Mouse (Mus musculus) liver, embryonic 15.5 days (tissue): ENCODE results near the gene Prc1. TPM values are rescaled to one million over a fixed set of nuclear protein-coding genes. Genes with fewer than 3 reads are reported as not detected.

Source experiments
- ATAC-seq: fragments of 200-750 bp; cut with Nextera tagmentation; 2 replicates; pipeline ENCODE4 v1.8.0; 2017; ENCODE audit warnings: moderate number of reproducible peaks, mild to moderate bottlenecking, moderate library complexity; ENCODE audit not compliant: insufficient read depth
- H3K27ac ChIP-seq: fragments of 300-500 bp; sonication (generic); replicated peaks from 2 replicates; pipeline ENCODE4 v1.5.1; 2015; ENCODE audit warnings: mild to moderate bottlenecking, inconsistent platforms
- H3K27me3 ChIP-seq: fragments of 300-500 bp; sonication (generic); 2 replicates; pipeline ENCODE4 v1.6.1; 2015; ENCODE audit warnings: mild to moderate bottlenecking, inconsistent platforms
- H3K36me3 ChIP-seq: fragments of 300-500 bp; sonication (generic); replicated peaks from 2 replicates; pipeline ENCODE4 v1.6.1; 2015; ENCODE audit warnings: moderate library complexity, mild to moderate bottlenecking, inconsistent platforms
- H3K4me1 ChIP-seq: fragments of 300-500 bp; sonication (generic); replicated peaks from 2 replicates; pipeline ENCODE4 v1.6.1; 2015; ENCODE audit warnings: inconsistent platforms
- H3K4me2 ChIP-seq: fragments of 300-500 bp; sonication (generic); 2 replicates; pipeline ENCODE4 v1.6.1; 2015; ENCODE audit warnings: moderate library complexity, mild to moderate bottlenecking, inconsistent platforms
- H3K4me3 ChIP-seq: fragments of 300-500 bp; sonication (generic); replicated peaks from 2 replicates; pipeline ENCODE4 v1.5.1; 2015; ENCODE audit warnings: mild to moderate bottlenecking, inconsistent platforms
- H3K9ac ChIP-seq: fragments of 300-500 bp; sonication (generic); 2 replicates; pipeline ENCODE4 v1.6.1; 2015; ENCODE audit warnings: moderate library complexity, mild to moderate bottlenecking, inconsistent platforms
- H3K9me3 ChIP-seq: fragments of 300-500 bp; sonication (generic); replicated peaks from 2 replicates; pipeline ENCODE4 v1.6.1; 2016; ENCODE audit warnings: inconsistent platforms
- WGBS: fragments of 180-500 bp; shearing (Covaris S2); methylation state at CpG from one replicate; pipeline ENCODE4 v1.1.7; 2015; ENCODE audit warnings: mixed read lengths; ENCODE audit not compliant: insufficient replicate concordance; 5-methylcytosine and 5-hydroxymethylcytosine counted together
- polyA plus RNA-seq: library from polyadenylated mRNA; unstranded; fragments of >200 nt; fragmentation: Nextera tagmentation; extraction: Ambion mirVana; gene quantifications from 2 replicates; pipeline ENCODE4 v1.2.1, GENCODE M21; 2015

Gene Prc1
- polyA plus RNA-seq, 1 experiment from 2014 or later, result 126 TPM

DNA sequence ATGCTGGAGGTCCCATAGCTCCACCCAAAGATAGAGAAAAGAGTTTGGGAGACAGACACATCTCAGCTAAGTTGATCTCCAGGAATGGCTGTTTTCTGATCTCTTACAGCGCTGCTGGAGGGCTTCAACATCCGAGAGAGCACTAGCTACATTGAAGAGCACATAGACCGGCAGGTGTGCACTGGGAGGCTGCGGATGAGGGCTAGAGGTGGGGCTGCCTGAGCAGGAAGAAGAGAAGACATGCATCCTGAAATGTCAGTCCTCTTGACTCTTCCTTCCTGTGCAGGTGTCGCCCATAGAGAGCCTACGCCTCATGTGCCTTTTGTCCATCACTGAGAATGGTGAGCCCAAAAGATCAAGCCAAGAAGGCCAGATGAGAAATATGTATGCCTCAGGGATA, 8.5 kb upstream of the Prc1 start:
- no peak for ATAC-seq
- Histone ChIP-seq H3K4me1 (peaks cover 22% of the 10 kb centered on the region), H3K4me3 (no peak overlapping the region), H3K9me3 (no peaks in the 10 kb centered on the region), H3K9ac (no peak overlapping the region), H3K27me3 (no peaks in the 10 kb centered on the region), H3K27ac (0 out of 2 replicates have a peak overlapping the region, but pooled peaks have one; percentile 14), H3K4me2 (no peak overlapping the region), H3K36me3 (peaks cover 70% of the 10 kb centered on the region)
- WGBS, result 88% methylated on average over 6 of the region's 6 CpGs

DNA sequence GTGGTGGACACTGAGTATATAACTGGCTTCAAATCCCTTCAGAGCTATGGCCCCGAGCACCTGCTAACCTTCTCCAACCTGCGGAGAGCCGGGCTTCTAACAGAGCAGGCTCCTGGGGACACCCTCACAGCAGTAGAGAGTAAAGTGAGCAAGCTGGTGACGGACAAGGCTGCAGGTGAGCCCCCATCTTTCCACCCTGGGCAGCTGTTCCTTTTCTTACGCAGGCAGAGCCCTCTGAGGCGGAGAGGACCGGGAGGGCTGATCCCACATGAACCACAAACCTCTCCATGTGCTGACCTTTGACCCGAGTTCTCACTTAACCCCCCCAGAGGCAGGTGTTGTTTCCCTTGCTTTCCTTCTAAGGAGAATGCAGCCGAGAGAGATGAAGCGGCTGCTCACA, 6.5 kb upstream of the Prc1 start:
- H3K4me2 ChIP-seq, result no peak overlapping the region
- WGBS, result 72% methylated on average over 10 of the region's 10 CpGs
- ATAC-seq, result no peak
- no peak overlapping the region for H3K4me3 ChIP-seq
- H3K9ac ChIP-seq, result no peak overlapping the region
- no peak overlapping the region for H3K27ac ChIP-seq
- no peaks in the 10 kb centered on the region for H3K9me3 ChIP-seq
- peaks cover 31% of the 10 kb centered on the region for H3K4me1 ChIP-seq
- no peaks in the 10 kb centered on the region for H3K27me3 ChIP-seq
- peaks cover 61% of the 10 kb centered on the region for H3K36me3 ChIP-seq

DNA sequence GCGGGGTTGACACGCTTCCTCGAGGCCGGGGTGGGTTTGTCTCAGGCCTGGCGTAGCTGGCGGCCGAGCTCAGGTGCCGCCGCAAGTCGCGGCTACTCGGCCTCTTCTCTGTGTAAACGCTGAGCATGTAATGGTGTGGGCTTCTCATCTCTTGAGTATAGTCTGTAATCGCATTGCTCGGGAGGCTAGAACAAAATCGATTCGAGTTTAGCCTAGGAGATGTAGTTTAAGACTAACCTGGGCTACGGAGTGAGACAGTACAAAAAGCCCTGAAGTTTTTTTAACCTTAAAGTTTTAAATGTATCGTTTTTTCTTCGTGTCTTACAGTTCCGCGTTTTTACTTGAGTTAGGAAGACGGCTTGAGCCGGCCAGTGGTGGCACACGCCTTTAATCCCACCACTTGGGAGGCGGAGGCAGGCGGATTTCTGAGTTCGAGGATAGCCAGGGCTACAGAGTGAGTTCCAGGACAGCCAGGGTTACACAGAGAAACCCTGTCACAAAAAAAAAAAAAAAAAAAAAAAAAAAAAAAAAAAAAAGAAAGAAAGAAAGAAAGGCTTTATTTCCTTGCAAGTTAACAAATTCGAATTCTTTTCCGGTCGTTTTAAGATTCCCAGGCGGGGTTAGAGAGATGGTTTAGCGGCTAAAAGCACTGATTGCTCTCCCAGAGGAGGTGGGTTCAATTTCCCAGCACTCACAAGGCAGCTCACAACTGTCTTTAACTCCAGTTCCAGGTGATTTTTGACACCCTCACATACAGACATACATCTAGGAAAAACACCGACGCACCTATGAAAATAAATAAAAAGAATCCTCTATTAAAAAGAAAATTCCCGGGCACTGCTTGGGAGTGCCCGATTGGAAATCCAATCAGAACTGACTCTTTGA, 756 bp downstream of the Prc1 start:
- ATAC-seq, result peak; percentile 54
- H3K9me3 ChIP-seq, result no peaks in the 10 kb centered on the region
- peaks cover 48% of the 10 kb centered on the region for H3K36me3 ChIP-seq
- peak overlapping the region; percentile 97 for H3K9ac ChIP-seq
- WGBS, result 7% methylated on average over 37 of the region's 37 CpGs
- H3K27me3 ChIP-seq, result no peaks in the 10 kb centered on the region
- H3K27ac ChIP-seq, result peak overlapping the region; percentile 95
- H3K4me3 ChIP-seq, result peak overlapping the region; percentile 83
- H3K4me2 ChIP-seq, result peak overlapping the region; percentile 68
- peaks cover 61% of the 10 kb centered on the region for H3K4me1 ChIP-seq

DNA sequence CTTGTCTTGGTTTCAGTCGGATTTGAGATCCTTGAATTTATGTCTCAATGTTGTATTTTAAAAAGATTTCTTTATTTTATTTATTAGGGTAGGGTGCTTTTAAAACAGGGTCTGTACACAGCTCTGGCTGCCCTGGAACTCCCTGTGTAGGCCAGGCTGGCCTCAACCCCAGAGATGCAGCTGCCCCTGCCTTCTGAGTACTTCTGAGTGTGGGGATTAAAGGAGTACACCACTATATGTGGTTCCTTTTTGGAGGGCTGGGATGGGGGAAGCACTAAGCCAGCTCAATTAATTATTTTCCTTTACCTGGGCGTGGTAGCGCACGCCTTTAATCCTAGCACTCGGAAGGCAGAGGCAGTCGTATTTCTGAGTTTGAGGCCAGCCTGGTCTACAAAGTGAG, 2.2 kb downstream of the Prc1 start:
- H3K4me2 ChIP-seq, result peak overlapping the region; percentile 68
- peak overlapping the region; percentile 83 for H3K4me3 ChIP-seq
- peak overlapping the region; percentile 97 for H3K9ac ChIP-seq
- peaks cover 61% of the 10 kb centered on the region for H3K4me1 ChIP-seq
- H3K36me3 ChIP-seq, result peaks cover 57% of the 10 kb centered on the region
- no peaks in the 10 kb centered on the region for H3K9me3 ChIP-seq
- ATAC-seq, result no peak
- no peaks in the 10 kb centered on the region for H3K27me3 ChIP-seq
- peak overlapping the region; percentile 16; the same call in 1 of the 2 replicates for H3K27ac ChIP-seq
- 83% methylated on average over 6 of the region's 6 CpGs for WGBS

DNA sequence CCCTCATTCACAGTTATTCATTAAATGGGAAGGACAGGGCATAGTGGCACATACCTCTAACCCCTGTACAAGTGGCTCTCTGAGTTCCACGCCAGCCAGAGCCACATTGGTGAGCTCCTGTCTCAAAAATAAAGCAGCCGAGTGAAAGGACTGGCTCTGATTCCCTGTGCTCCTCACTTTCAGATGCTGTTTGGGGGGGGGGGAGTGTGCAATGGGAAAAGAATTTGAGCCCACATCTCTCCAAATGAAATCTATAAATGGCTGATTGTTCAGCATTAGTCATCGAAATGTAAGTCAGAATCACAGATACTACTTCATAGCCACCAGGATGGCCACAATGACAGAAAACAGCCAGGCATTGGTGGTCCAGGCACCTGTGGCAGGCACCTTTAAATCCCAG, 2.8 kb downstream of the Prc1 start:
- H3K27ac ChIP-seq, result no peak overlapping the region
- peaks cover 59% of the 10 kb centered on the region for H3K4me1 ChIP-seq
- H3K4me2 ChIP-seq, result peak overlapping the region; percentile 68
- no peak for ATAC-seq
- WGBS, result 88% methylated on average over 3 of the region's 3 CpGs
- no peaks in the 10 kb centered on the region for H3K27me3 ChIP-seq
- H3K9me3 ChIP-seq, result no peaks in the 10 kb centered on the region
- peak overlapping the region; percentile 83 for H3K4me3 ChIP-seq
- H3K36me3 ChIP-seq, result peaks cover 63% of the 10 kb centered on the region
- peak overlapping the region; percentile 25; the same call in 1 of the 2 replicates for H3K9ac ChIP-seq

DNA sequence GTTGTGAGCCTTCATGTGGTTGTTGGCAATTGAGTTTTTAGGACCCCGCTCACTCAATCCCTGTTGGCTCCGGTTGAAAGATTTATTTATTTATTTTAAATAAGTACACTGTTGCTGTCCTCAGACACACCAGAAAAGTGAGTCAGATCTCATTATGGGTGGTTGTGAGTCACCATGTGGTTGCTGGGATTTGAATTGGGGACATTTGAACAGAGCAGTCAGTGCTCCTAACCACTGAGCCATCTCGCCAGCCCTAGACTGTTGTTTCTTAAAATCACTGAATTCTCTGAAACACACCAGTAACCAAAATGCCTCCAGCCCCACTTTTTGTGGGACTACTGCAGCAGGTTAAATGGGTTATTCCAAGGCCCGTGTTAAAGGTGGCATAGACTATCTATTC, 4.5 kb downstream of the Prc1 start:
- peaks cover 78% of the 10 kb centered on the region for H3K36me3 ChIP-seq
- H3K4me3 ChIP-seq, result no peak overlapping the region; the same call in 1 of the 2 replicates
- no peaks in the 10 kb centered on the region for H3K27me3 ChIP-seq
- H3K27ac ChIP-seq, result no peak overlapping the region
- no peak overlapping the region for H3K9ac ChIP-seq
- 90% methylated on average over 4 of the region's 4 CpGs for WGBS
- no peaks in the 10 kb centered on the region for H3K9me3 ChIP-seq
- ATAC-seq, result no peak
- H3K4me2 ChIP-seq, result 0 out of 2 replicates have a peak overlapping the region, but pooled peaks have one; percentile 68
- peaks cover 43% of the 10 kb centered on the region for H3K4me1 ChIP-seq

DNA sequence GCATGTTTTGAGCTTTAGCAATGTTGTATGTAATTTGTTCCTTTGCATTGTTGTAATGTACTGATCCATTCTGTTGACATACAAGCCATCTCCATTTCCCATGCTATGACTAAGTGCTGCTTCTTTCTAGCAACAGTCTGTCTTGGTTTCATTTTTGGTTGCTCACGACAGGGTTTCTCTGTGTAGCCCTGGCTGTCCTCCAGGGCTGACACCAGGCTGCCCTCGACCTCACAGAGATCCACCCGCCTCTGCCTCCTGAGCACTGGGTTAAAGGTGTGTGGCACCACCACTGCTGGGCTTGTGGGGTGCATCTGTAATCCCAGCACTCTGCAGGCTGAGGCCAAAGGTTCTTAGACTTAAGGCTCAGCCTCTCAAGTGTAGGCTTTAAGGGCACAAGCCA, 5.3 kb downstream of the Prc1 start:
- Histone ChIP-seq H3K4me1 (peaks cover 41% of the 10 kb centered on the region), H3K9ac (no peak overlapping the region), H3K36me3 (peaks cover 86% of the 10 kb centered on the region), H3K27me3 (no peaks in the 10 kb centered on the region), H3K4me3 (no peak overlapping the region), H3K4me2 (no peak overlapping the region), H3K27ac (no peak overlapping the region), H3K9me3 (no peaks in the 10 kb centered on the region)
- WGBS, result 81% methylated on average over 3 of the region's 3 CpGs
- no peak for ATAC-seq

DNA sequence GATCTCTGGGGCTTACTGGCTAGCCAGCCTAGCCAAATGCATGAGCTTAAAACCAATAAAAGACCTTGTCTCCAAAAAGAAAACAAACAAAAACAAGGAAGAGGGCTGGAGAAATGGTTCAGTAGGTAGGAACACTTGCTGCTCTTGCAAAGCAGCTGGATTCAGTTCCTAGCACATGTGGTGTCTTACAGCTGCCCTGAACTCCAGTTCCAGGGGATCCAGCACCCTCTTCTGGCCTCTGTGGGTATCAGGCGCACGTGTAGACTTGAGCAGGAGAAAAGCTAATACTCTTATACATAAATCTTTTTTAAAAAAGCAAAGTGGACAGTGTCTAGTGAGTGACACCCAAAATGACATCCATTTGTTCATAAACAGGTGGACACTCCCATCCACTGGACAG, 7.3 kb downstream of the Prc1 start:
- H3K27ac ChIP-seq, result no peak overlapping the region
- H3K9me3 ChIP-seq, result no peaks in the 10 kb centered on the region
- ATAC-seq, result no peak
- H3K9ac ChIP-seq, result no peak overlapping the region
- H3K4me3 ChIP-seq, result no peak overlapping the region
- peaks cover 98% of the 10 kb centered on the region for H3K36me3 ChIP-seq
- 83% methylated on average over 2 of the region's 2 CpGs for WGBS
- peaks cover 33% of the 10 kb centered on the region for H3K4me1 ChIP-seq
- H3K4me2 ChIP-seq, result no peak overlapping the region
- H3K27me3 ChIP-seq, result no peaks in the 10 kb centered on the region

DNA sequence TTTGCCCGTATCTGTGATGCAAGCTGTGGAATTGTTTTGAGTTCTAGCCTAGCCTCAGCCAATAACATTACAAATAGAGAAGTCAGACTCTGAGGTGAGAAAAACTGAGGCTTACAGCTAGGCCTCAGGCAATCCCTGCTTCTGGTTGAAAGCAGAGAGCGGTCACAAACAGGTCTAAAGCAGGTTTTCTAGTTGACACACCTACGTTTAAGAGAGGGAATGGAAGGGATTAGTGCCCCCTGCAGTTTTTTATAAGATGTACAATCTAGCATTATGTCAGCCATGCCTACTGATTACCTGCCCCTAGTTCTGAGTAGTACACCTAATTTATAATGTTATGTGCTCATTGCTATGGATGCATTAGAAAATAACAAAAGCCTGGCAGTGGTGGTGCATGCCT, 13.5 kb downstream of the Prc1 start:
- no peak overlapping the region for H3K27ac ChIP-seq
- no peaks in the 10 kb centered on the region for H3K27me3 ChIP-seq
- no peak overlapping the region for H3K4me3 ChIP-seq
- no peak overlapping the region for H3K9ac ChIP-seq
- WGBS, result 90% methylated on average over 3 of the region's 3 CpGs
- ATAC-seq, result no peak
- no peaks in the 10 kb centered on the region for H3K9me3 ChIP-seq
- no peak overlapping the region for H3K4me2 ChIP-seq
- H3K36me3 ChIP-seq, result peaks cover 100% of the 10 kb centered on the region
- H3K4me1 ChIP-seq, result no peaks in the 10 kb centered on the region

DNA sequence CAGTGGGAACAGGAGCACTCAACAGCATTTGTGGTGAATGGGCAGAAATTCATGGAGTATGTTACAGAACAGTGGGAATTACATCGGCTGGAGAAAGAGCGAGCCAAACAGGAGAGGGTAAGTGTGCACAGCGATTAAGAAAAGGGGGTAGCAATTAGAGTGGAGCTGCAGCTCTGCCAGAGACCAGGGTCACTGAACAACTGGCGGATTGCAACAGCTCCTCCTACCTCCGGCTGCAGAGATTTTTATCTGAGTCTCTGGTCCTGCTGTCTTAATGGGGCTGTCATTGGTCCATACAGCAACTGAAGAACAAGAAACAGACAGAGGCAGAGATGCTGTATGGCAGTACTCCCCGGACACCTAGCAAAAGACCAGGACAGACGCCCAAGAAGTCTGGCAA, 16.5 kb downstream of the Prc1 start:
- Histone ChIP-seq H3K27me3 (no peaks in the 10 kb centered on the region), H3K9me3 (no peaks in the 10 kb centered on the region), H3K4me1 (no peaks in the 10 kb centered on the region), H3K4me3 (no peak overlapping the region), H3K4me2 (no peak overlapping the region), H3K27ac (no peak overlapping the region), H3K36me3 (peaks cover 100% of the 10 kb centered on the region), H3K9ac (no peak overlapping the region)
- WGBS, result 79% methylated on average over 7 of the region's 7 CpGs
- no peak for ATAC-seq

DNA sequence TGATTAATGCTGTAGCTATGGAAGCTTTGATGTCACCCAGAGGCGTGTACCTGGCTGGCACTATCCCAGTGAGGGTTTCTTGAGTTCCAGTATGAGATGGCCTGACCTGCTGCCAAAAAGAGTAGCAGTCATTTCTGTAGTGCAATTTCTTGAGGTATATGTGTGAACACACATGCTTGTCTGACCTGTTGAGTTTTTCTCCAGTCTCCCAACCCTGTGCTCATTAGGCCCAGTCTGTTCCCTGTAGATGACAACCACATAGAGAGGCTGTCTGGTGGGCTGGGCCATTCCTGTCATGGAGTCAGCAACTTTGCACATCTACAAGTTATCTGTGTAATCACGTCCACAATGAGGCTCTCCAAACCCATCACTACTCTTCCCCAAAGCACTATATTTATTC, 21.5 kb downstream of the Prc1 start:
- H3K9ac ChIP-seq, result no peak overlapping the region
- no peak overlapping the region for H3K27ac ChIP-seq
- WGBS, result 64% methylated on average over 2 of the region's 2 CpGs
- H3K27me3 ChIP-seq, result no peaks in the 10 kb centered on the region
- H3K36me3 ChIP-seq, result peaks cover 97% of the 10 kb centered on the region
- H3K4me3 ChIP-seq, result no peak overlapping the region
- H3K4me1 ChIP-seq, result no peaks in the 10 kb centered on the region
- H3K4me2 ChIP-seq, result no peak overlapping the region
- H3K9me3 ChIP-seq, result no peaks in the 10 kb centered on the region
- ATAC-seq, result no peak
